Mouse (Mus musculus) intestine, postnatal 0 days (tissue): ENCODE results near the gene Dtymk. TPM values are rescaled to one million over a fixed set of nuclear protein-coding genes. Genes with fewer than 3 reads are reported as not detected.
A peak's percentile ranks its signal among the peaks of the same experiment; 100 is the strongest.
"Not testable (repeated sequence)": the region's sequence is repeated elsewhere in the genome, so short reads cannot be mapped to it uniquely, and the experiment has no call there.

Source experiments
- ATAC-seq: fragments of 200-750 bp; cut with Nextera tagmentation; 2 replicates; pipeline ENCODE4 v1.8.0; 2017; ENCODE audit warnings: mild to moderate bottlenecking, moderate TSS enrichment, moderate library complexity
- H3K27ac ChIP-seq: fragments of 300-500 bp; sonication (generic); 2 replicates; pipeline ENCODE4 v1.5.1; 2014; ENCODE audit warnings: mild to moderate bottlenecking, low read depth, low read length, moderate library complexity
- H3K27me3 ChIP-seq: fragments of 300-500 bp; sonication (generic); replicated peaks from 2 replicates; pipeline ENCODE4 v1.6.1; 2014; ENCODE audit warnings: low read length, mixed read lengths; ENCODE audit not compliant: control insufficient read depth, insufficient read depth
- H3K36me3 ChIP-seq: fragments of 300-500 bp; sonication (generic); 2 replicates; pipeline ENCODE4 v1.6.1; 2014; ENCODE audit warnings: mild to moderate bottlenecking, moderate library complexity; ENCODE audit not compliant: control insufficient read depth, insufficient read depth
- H3K4me1 ChIP-seq: fragments of 300-500 bp; sonication (generic); replicated peaks from 2 replicates; pipeline ENCODE4 v1.6.1; 2014; ENCODE audit warnings: antibody characterized with exemption, low read length, mixed read lengths; ENCODE audit not compliant: control insufficient read depth, insufficient read depth
- H3K4me2 ChIP-seq: fragments of 300-500 bp; sonication (generic); replicated peaks from 2 replicates; pipeline ENCODE4 v1.6.1; 2014; ENCODE audit warnings: low read depth, mild to moderate bottlenecking, moderate library complexity
- H3K4me3 ChIP-seq: fragments of 300-500 bp; sonication (generic); 2 replicates; pipeline ENCODE4 v1.5.1; 2014; ENCODE audit warnings: low read depth, low read length
- H3K9ac ChIP-seq: fragments of 300-500 bp; sonication (generic); 2 replicates; pipeline ENCODE4 v1.6.1; 2014; ENCODE audit warnings: mild to moderate bottlenecking, low read depth, low read length
- H3K9me3 ChIP-seq: fragments of 300-500 bp; sonication (generic); 2 replicates; pipeline ENCODE4 v1.6.1; 2016; ENCODE audit warnings: mixed run types; ENCODE audit not compliant: control insufficient read depth
- CTCF ChIP-seq: sonication (generic); IDR thresholded peaks from 2 replicates; pipeline ENCODE4 v1.5.1; 2016; ENCODE audit warnings: low read depth, mild to moderate bottlenecking, control low read depth, antibody characterized with exemption, moderate library complexity
- WGBS: fragments of 180-500 bp; shearing (Covaris S2); extraction: QIAGEN DNeasy Blood & Tissue Kit; methylation state at CpG from one replicate; pipeline ENCODE4 v1.1.7; 2014; 5-methylcytosine and 5-hydroxymethylcytosine counted together
- polyA plus RNA-seq: library from polyadenylated mRNA; unstranded; fragments of >200 nt; fragmentation: Nextera tagmentation; extraction: Ambion mirVana; gene quantifications from 2 replicates; pipeline ENCODE4 v1.2.1, GENCODE M21; 2015

The Dtymk gene
- polyA plus RNA-seq, 1 experiment from 2014 or later, result 87.1 TPM

DNA sequence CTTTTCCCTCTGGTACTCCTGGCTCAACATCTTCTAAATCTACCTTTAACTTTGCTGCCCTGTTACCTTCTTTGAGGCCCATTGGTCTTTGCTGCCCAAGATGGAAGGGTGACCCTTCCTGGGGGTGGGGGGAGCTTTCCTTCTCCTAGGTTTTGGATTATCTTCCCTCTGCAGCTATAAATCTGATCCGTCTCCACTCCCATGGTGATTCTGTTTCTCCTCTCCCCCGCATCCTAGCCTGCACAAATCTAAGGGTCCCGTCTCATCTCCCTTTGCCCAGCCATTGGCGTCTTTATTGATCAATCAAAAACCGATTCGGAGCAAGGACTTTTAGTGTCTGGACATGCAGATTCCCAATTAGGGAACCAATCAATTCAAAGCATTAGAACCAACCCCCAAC lies 34.1 kb downstream of the Dtymk start:
- no peak for TF ChIP-seq CTCF
- H3K4me1 ChIP-seq, result no peaks in the 10 kb centered on the region
- no peak overlapping the region for H3K4me3 ChIP-seq
- no peak overlapping the region for H3K4me2 ChIP-seq
- H3K27ac ChIP-seq, result no peak overlapping the region
- H3K27me3 ChIP-seq, result no peaks in the 10 kb centered on the region
- H3K36me3 ChIP-seq, result peaks cover 15% of the 10 kb centered on the region; the same call in 1 of the 2 replicates
- no peak for ATAC-seq
- 96% methylated on average over 6 of the region's 6 CpGs for WGBS
- no peaks in the 10 kb centered on the region for H3K9me3 ChIP-seq
- H3K9ac ChIP-seq, result no peak overlapping the region

DNA sequence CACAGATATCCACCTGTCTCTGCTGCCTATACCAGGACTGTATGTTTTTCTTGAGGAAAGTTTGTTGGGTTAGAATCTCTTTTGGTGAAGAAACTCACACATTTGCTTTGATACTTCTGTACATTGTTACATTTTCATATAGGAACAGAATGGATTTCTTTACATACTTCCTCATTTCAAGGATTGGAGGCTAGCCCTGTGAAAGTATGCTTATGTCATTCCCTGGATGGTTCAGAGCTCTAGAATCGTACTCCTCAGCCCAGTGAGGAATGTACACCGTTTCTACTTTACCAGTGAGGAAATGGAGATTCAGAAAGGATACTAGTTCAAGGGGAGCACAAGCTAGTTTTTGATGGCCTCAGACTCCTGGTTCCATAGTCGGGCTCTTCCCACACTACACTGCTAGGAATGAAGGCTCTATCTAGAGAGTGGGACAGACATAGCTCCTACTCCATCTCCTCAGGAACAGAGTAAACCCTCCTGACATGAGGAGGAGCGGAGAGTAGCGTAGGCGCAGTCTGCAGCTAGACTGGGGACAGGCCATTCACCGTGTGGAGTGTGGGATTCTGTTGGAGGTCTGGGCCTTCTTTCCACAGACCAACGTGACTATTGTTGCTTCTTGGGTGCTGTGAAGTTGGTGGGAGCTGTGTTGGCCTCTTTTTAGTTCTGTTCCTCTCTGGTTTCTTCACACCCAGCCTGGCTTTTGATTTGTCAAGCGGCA lies 36.7 kb downstream of the Dtymk start:
- no peak overlapping the region for H3K4me3 ChIP-seq
- no peaks in the 10 kb centered on the region for H3K9me3 ChIP-seq
- H3K27ac ChIP-seq, result no peak overlapping the region
- peaks cover 8% of the 10 kb centered on the region; the same call in 1 of the 2 replicates for H3K36me3 ChIP-seq
- no peak for TF ChIP-seq CTCF
- no peak for ATAC-seq
- H3K4me2 ChIP-seq, result no peak overlapping the region
- no peak overlapping the region for H3K9ac ChIP-seq
- no peaks in the 10 kb centered on the region for H3K4me1 ChIP-seq
- no peaks in the 10 kb centered on the region for H3K27me3 ChIP-seq
- WGBS, result 90% methylated on average over 9 of the region's 9 CpGs

DNA sequence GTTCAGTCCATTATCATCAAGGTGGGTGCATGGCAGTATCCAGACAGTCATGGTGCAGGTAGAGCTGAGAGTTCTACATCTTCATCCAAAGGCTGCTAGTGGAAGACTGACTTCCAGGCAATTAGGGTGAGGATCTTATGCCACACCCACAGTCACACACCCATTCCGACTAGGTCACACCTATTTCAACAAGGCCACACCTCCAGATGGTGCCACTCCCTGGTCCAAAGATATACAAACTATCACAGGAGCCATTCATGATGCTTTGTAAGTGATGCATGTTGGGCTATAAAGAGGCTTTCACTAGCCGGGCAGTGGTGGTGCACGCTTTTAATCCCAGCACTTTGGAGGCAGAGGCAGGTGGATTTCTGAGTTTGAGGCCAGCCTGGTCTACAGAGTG lies 38.2 kb downstream of the Dtymk start:
- H3K9me3 ChIP-seq, H3K36me3 ChIP-seq, H3K27me3 ChIP-seq, H3K4me3 ChIP-seq, H3K27ac ChIP-seq, ATAC-seq, H3K9ac ChIP-seq, H3K4me1 ChIP-seq, H3K4me2 ChIP-seq: not testable (repeated sequence)
- WGBS, result 62% methylated on average over 3 of the region's 3 CpGs

DNA sequence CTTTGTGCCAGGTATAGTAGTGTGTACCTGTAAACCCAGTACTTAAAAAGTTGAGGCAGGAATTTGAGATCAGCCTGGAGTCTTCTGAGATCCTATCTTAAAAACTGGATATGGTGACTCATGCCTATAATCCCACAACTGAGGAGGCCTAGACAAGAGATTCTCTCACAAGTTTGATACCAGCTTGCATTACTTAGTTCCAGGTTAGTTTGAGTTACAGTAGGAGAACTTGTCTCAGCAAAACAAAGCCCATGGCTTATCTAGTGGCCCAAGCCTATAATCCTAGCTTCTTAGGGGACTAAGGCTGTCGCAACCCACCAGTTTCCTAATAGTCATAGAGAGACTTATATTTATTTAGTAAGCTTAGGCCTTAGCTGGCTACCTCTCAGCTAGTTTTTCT lies 41.7 kb downstream of the Dtymk start:
- 87% methylated on average over 1 of the region's 1 CpGs for WGBS
- Histone ChIP-seq H3K4me1 (peaks cover 2% of the 10 kb centered on the region; the same call in 1 of the 2 replicates), H3K27ac (no peak overlapping the region), H3K4me3 (no peak overlapping the region), H3K36me3 (no peaks in the 10 kb centered on the region), H3K9ac (no peak overlapping the region), H3K4me2 (no peak overlapping the region), H3K27me3 (no peaks in the 10 kb centered on the region), H3K9me3 (no peaks in the 10 kb centered on the region)
- no peak for TF ChIP-seq CTCF
- no peak for ATAC-seq

DNA sequence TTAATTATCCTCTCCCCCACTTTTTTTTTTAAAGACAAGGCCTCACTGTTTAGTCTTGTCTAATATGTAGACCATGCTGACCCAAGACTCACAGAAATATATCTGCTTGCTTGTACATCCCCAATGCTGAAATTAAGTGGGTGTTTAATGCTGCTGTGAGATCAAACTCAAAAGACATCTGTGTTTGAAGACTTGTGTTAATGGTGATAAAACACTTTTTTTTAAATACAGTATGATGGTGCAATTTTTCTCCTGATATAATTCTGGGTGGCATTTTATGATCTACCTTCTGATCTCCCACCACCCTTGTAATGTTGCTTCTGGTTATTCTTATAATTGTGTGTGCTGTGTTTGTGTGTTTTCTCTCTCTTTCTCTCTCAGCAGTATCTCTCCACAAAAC lies 45.6 kb downstream of the Dtymk start:
- no peak for TF ChIP-seq CTCF
- no peaks in the 10 kb centered on the region for H3K27me3 ChIP-seq
- no peaks in the 10 kb centered on the region for H3K36me3 ChIP-seq
- no peak overlapping the region for H3K9ac ChIP-seq
- no peak for ATAC-seq
- peaks cover 7% of the 10 kb centered on the region for H3K4me1 ChIP-seq
- no peak overlapping the region for H3K4me3 ChIP-seq
- no peak overlapping the region for H3K27ac ChIP-seq
- no peaks in the 10 kb centered on the region for H3K9me3 ChIP-seq
- H3K4me2 ChIP-seq, result no peak overlapping the region

DNA sequence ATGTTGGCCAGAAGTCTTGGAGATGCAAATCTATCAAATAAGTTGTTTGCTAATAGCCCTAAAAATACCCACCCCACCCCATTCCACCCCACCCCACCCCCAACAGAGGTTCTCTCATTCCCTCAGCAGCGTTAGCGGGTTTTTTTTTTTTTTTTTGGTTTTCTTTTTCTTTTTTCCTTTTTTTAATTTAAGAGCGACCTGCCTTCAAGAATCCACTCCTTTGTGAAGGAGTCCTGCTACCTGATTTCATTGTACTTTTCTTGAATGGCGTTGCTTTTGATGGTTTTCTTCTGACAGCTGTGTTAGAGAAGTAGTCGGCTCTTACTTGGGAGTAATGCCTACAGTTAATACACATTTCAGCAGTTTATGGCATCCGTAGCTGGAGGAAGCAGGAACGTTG lies 46.1 kb downstream of the Dtymk start:
- H3K4me3 ChIP-seq, result peak overlapping the region; percentile 99
- H3K36me3 ChIP-seq, result peaks cover under 1% of the 10 kb centered on the region; the same call in 1 of the 2 replicates
- 20% methylated on average over 7 of the region's 7 CpGs for WGBS

DNA sequence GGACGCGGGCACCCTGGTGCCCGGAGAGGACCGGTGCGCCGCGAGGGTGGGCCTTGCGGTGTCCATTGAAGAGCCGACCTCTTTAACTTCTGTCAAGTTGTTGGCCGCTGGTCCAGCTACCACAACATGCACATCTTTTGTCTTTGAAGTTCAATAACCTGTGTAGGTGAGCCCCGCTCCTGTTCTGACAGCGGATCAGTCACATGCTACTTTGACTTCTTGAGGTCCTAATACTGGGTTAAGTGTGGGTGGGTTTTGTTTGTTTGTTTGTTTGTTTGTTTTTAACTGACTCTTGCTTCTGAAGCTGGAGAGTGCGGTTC lies 46.5 kb downstream of the Dtymk start:
- no peak for ATAC-seq
- H3K27me3 ChIP-seq, result no peaks in the 10 kb centered on the region
- peak overlapping the region; percentile 99 for H3K4me3 ChIP-seq
- H3K4me2 ChIP-seq, result peak overlapping the region; percentile 83
- H3K27ac ChIP-seq, result peak overlapping the region; percentile 83
- no peak for TF ChIP-seq CTCF
- under 1% methylated on average over 13 of the region's 13 CpGs for WGBS
- H3K4me1 ChIP-seq, result peaks cover 7% of the 10 kb centered on the region
- H3K9me3 ChIP-seq, result no peaks in the 10 kb centered on the region
- peak overlapping the region; percentile 85 for H3K9ac ChIP-seq
- H3K36me3 ChIP-seq, result peaks cover 4% of the 10 kb centered on the region

More for the DNA sequence above, 46.1 kb downstream of the Dtymk start:
- no peak for TF ChIP-seq CTCF
- Histone ChIP-seq H3K9me3 (no peaks in the 10 kb centered on the region), H3K9ac (peak overlapping the region; percentile 85), H3K27me3 (no peaks in the 10 kb centered on the region), H3K4me1 (peaks cover 7% of the 10 kb centered on the region), H3K27ac (no peak overlapping the region), H3K4me2 (peak overlapping the region; percentile 83)
- ATAC-seq, result no peak
